Mouse (Mus musculus): ENCODE results near the gene Ggact. TPM values are rescaled to one million over a fixed set of nuclear protein-coding genes. Genes with fewer than 3 reads are reported as not detected.

Gene Ggact
- total RNA-seq (2021): 10 to 100 TPM; 23.2 to 25.1 TPM

- no peak for DNase-seq
- intact Hi-C loops (cut with DNase I): no loop called here
Measured at GRCm38 (mm10) chr14:122913657-122914056, at the start of gene Ggact. Gene Ggact (minus strand): TSS chr14:122913757.

- intact Hi-C loops (cut with DNase I): no loop called here
- DNase-seq: peak in 1 of 2 experiments; percentile 10
Measured at GRCm38 (mm10) chr14:122957941-122958340, 44.4 kb upstream of the Ggact start.

GRCm38 (mm10) chr14:122953331-122953730 is 39.8 kb upstream of the Ggact start:
- intact Hi-C loops (cut with DNase I): loop anchor here (2.0 to 5.0 kb wide), 2 partner anchors 285 to 359 kb away; no protein-coding TSS in a partner anchor

GRCm38 (mm10) chr14:122952556-122952955 is 39.0 kb upstream of the Ggact start:
- intact Hi-C loops (cut with DNase I): loop anchor here (2.0 to 5.0 kb wide), 2 partner anchors 286 to 360 kb away; no protein-coding TSS in a partner anchor
- no peak for DNase-seq

More at GRCm38 (mm10) chr14:122953331-122953730, 39.8 kb upstream of the Ggact start:
- peak; percentile 10 to 31 for DNase-seq

- no peak for DNase-seq
- intact Hi-C loops (cut with DNase I): loop anchor here (2.0 to 5.0 kb wide), 2 partner anchors 287 to 360 kb away; no protein-coding TSS in a partner anchor
Measured at GRCm38 (mm10) chr14:122951676-122952445, 38.3 kb upstream of the Ggact start.

GRCm38 (mm10) chr14:122950915-122951314 is 37.4 kb upstream of the Ggact start:
- no peak for DNase-seq
- intact Hi-C loops (cut with DNase I): loop anchor here (5.0 kb wide), 1 partner anchor 361 kb away; no protein-coding TSS in a partner anchor

GRCm38 (mm10) chr14:122943475-122943853 is 29.9 kb upstream of the Ggact start:
- intact Hi-C loops (cut with DNase I): no loop called here

GRCm38 (mm10) chr14:122942757-122943474 is 29.4 kb upstream of the Ggact start:
- intact Hi-C loops (cut with DNase I): no loop called here
- no peak for DNase-seq

More at GRCm38 (mm10) chr14:122943475-122943853, 29.9 kb upstream of the Ggact start:
- DNase-seq: no peak

GRCm38 (mm10) chr14:122936460-122936859 is 22.9 kb upstream of the Ggact start:
- DNase-seq: no peak
- intact Hi-C loops (cut with DNase I): no loop called here

GRCm38 (mm10) chr14:122920011-122920410 is 6.5 kb upstream of the Ggact start:
- DNase-seq: no peak
- intact Hi-C loops (cut with DNase I): no loop called here

GRCm38 (mm10) chr14:122917676-122918075 is 4.1 kb upstream of the Ggact start:
- DNase-seq: no peak
- intact Hi-C loops (cut with DNase I): no loop called here

GRCm38 (mm10) chr14:122912812-122913498 is 602 bp downstream of the Ggact start:
- DNase-seq: peak; percentile 60 to 73
- intact Hi-C loops (cut with DNase I): no loop called here

GRCm38 (mm10) chr14:122912137-122912536 is 1.4 kb downstream of the Ggact start:
- DNase-seq: no peak
- intact Hi-C loops (cut with DNase I): no loop called here

- intact Hi-C loops (cut with DNase I): no loop called here
- no peak for DNase-seq
Measured at GRCm38 (mm10) chr14:122911265-122911664, 2.3 kb downstream of the Ggact start.

- no peak for DNase-seq
- intact Hi-C loops (cut with DNase I): no loop called here
Measured at GRCm38 (mm10) chr14:122909368-122910091, 4.0 kb downstream of the Ggact start.

- intact Hi-C loops (cut with DNase I): no loop called here
- no peak for DNase-seq
Measured at GRCm38 (mm10) chr14:122908075-122908474, 5.5 kb downstream of the Ggact start.

GRCm38 (mm10) chr14:122905007-122905406 is 8.6 kb downstream of the Ggact start:
- intact Hi-C loops (cut with DNase I): no loop called here
- no peak for DNase-seq

- intact Hi-C loops (cut with DNase I): no loop called here
Measured at GRCm38 (mm10) chr14:122903923-122904351, 9.6 kb downstream of the Ggact start.

GRCm38 (mm10) chr14:122902884-122903283 is 10.7 kb downstream of the Ggact start:
- intact Hi-C loops (cut with DNase I): no loop called here
- peak; percentile 69 to 71 for DNase-seq

More at GRCm38 (mm10) chr14:122903923-122904351, 9.6 kb downstream of the Ggact start:
- DNase-seq: no peak

GRCm38 (mm10) chr14:122902136-122902535 is 11.4 kb downstream of the Ggact start:
- peak in 1 of 2 experiments; percentile 42 for DNase-seq
- intact Hi-C loops (cut with DNase I): no loop called here

All from heart, postnatal 36 days (tissue).